Comparison of ENCODE assay signal across 13 mouse cellular contexts in genomic region chr2:130576564-130576963, GRCm38 (mm10). TPM values are rescaled to one million over a fixed set of nuclear protein-coding genes. Genes with fewer than 3 reads are reported as not detected.
A peak's percentile ranks its signal among the peaks of the same experiment; 100 is the strongest.
DNase-seq lines count a peak whose midpoint lies in the region; ATAC-seq and TF ChIP-seq lines count a peak whose summit lies in the region.
"Not testable (repeated sequence)": the region's sequence is repeated elsewhere in the genome, so short reads cannot be mapped to it uniquely, and the experiment has no call there.
"Had no signal": no experiment of that assay in that cellular context is flagged by ENCODE, and none has a peak within 500 bp of the region (broad histone marks: within the 10 kb centered on the region; RNA-seq: fewer than 3 reads in every experiment).

No protein-coding gene starts in this region.

- 4% methylated on average over 31 of the region's 32 CpGs for WGBS in forebrain, postnatal 0 days
- WGBS in hindbrain, embryonic 12.5 days = under 1% methylated on average over 32 of the region's 32 CpGs
- WGBS in kidney, postnatal 0 days = 5% methylated on average over 26 of the region's 32 CpGs
- WGBS in liver, embryonic 13.5 days (ENCODE audit: insufficient replicate concordance) = 7% methylated on average over 32 of the region's 32 CpGs
- WGBS in midbrain, embryonic 14.5 days = 2% methylated on average over 32 of the region's 32 CpGs
- 3% methylated on average over 31 of the region's 32 CpGs for WGBS in stomach, embryonic 15.5 days

- H3K27me3 ChIP-seq in forebrain, postnatal 0 days (ENCODE audit: insufficient read depth, low read length) = peaks cover 52% of the 10 kb centered on the region
- H3K27me3 ChIP-seq in hindbrain, embryonic 12.5 days = peaks cover 84% of the 10 kb centered on the region
- peaks cover 48% of the 10 kb centered on the region for H3K27me3 ChIP-seq in kidney, postnatal 0 days (ENCODE audit: insufficient read depth, low read length)
- peaks cover 81% of the 10 kb centered on the region for H3K27me3 ChIP-seq in liver, embryonic 13.5 days
- peaks cover 66% of the 10 kb centered on the region for H3K27me3 ChIP-seq in midbrain, embryonic 14.5 days (ENCODE audit: control insufficient read depth, insufficient read depth, low read length)
- peaks cover 65% of the 10 kb centered on the region for H3K27me3 ChIP-seq in stomach, embryonic 15.5 days (replicated peaks)

- not testable (repeated sequence) for H3K27ac ChIP-seq in forebrain, postnatal 0 days (ENCODE audit: low read depth, low read length); hindbrain, embryonic 12.5 days; kidney, postnatal 0 days; liver, embryonic 13.5 days; midbrain, embryonic 14.5 days (replicated peaks; ENCODE audit: low read depth, low read length); stomach, embryonic 15.5 days

- not testable (repeated sequence) for TF ChIP-seq CTCF in forebrain, postnatal 0 days (IDR thresholded peaks at IDR 0.05; ENCODE audit: low read depth); kidney, postnatal 0 days (IDR thresholded peaks at IDR 0.05; ENCODE audit: low read depth)

- H3K4me3 ChIP-seq in forebrain, postnatal 0 days (ENCODE audit: low read depth, low read length) = peak overlapping the region; percentile 25
- H3K4me3 ChIP-seq in hindbrain, embryonic 12.5 days = peak overlapping the region; percentile 28
- peak overlapping the region; percentile 28 for H3K4me3 ChIP-seq in kidney, postnatal 0 days (replicated peaks; ENCODE audit: low read depth, low read length)
- H3K4me3 ChIP-seq in liver, embryonic 13.5 days (replicated peaks) = peak overlapping the region; percentile 20
- peak overlapping the region; percentile 21 for H3K4me3 ChIP-seq in midbrain, embryonic 14.5 days (replicated peaks; ENCODE audit: low read depth, low read length)
- peak overlapping the region; percentile 27 for H3K4me3 ChIP-seq in stomach, embryonic 15.5 days (replicated peaks)

- peak; percentile 27 for DNase-seq in adrenal gland, adult 2 months
- DNase-seq in cerebellum, postnatal 36 days = peak; percentile 40 to 47
- DNase-seq in forebrain, postnatal 0 days; kidney, postnatal 0 days (ENCODE audit: low spot score); liver, embryonic 13.5 days: not testable (repeated sequence)
- peak; percentile 9 for DNase-seq in midbrain, embryonic 14.5 days

- H3K9me3 ChIP-seq in forebrain, postnatal 0 days (ENCODE audit: low read length); hindbrain, embryonic 12.5 days (replicated peaks); kidney, postnatal 0 days (replicated peaks; ENCODE audit: low read length); liver, embryonic 13.5 days (replicated peaks); midbrain, embryonic 14.5 days (ENCODE audit: control insufficient read depth, low read length); stomach, embryonic 15.5 days: not testable (repeated sequence)

- peak overlapping the region; percentile 43 for H3K4me2 ChIP-seq in forebrain, postnatal 0 days (ENCODE audit: low read depth)
- peak overlapping the region; percentile 47 for H3K4me2 ChIP-seq in hindbrain, embryonic 12.5 days (replicated peaks)
- H3K4me2 ChIP-seq in kidney, postnatal 0 days (ENCODE audit: low read length) = peak overlapping the region; percentile 53
- peak overlapping the region; percentile 43 for H3K4me2 ChIP-seq in liver, embryonic 13.5 days
- peak overlapping the region; percentile 44 for H3K4me2 ChIP-seq in midbrain, embryonic 14.5 days (ENCODE audit: low read length)
- peak overlapping the region; percentile 53 for H3K4me2 ChIP-seq in stomach, embryonic 15.5 days

- not testable (repeated sequence) for ATAC-seq in forebrain, postnatal 0 days; hindbrain, embryonic 12.5 days (ENCODE audit: low FRiP score); kidney, postnatal 0 days (replicated peaks; ENCODE audit: low FRiP score, low read depth); liver, embryonic 13.5 days (ENCODE audit: low read depth); midbrain, embryonic 14.5 days (ENCODE audit: low FRiP score, low TSS enrichment); stomach, embryonic 15.5 days (ENCODE audit: insufficient read depth, low FRiP score, low read depth)

- not testable (repeated sequence) for H3K36me3 ChIP-seq in forebrain, postnatal 0 days (ENCODE audit: insufficient read depth); hindbrain, embryonic 12.5 days; kidney, postnatal 0 days (ENCODE audit: insufficient read depth, low read length); liver, embryonic 13.5 days; midbrain, embryonic 14.5 days (ENCODE audit: control insufficient read depth, insufficient read depth, low read length); stomach, embryonic 15.5 days

- H3K9ac ChIP-seq in forebrain, postnatal 0 days = peak overlapping the region; percentile 22; the same call in 1 of the 2 replicates
- peak overlapping the region; percentile 32; the same call in 1 of the 2 replicates for H3K9ac ChIP-seq in hindbrain, embryonic 12.5 days
- 0 out of 2 replicates have a peak overlapping the region, but pooled peaks have one; percentile 18 for H3K9ac ChIP-seq in kidney, postnatal 0 days (ENCODE audit: low read depth, low read length)
- H3K9ac ChIP-seq in liver, embryonic 13.5 days; stomach, embryonic 15.5 days: not testable (repeated sequence)
- peak overlapping the region; percentile 12; the same call in 1 of the 2 replicates for H3K9ac ChIP-seq in midbrain, embryonic 14.5 days (replicated peaks; ENCODE audit: low read length)

- not testable (repeated sequence) for H3K4me1 ChIP-seq in forebrain, postnatal 0 days (ENCODE audit: insufficient read depth)
- peaks cover 27% of the 10 kb centered on the region for H3K4me1 ChIP-seq in hindbrain, embryonic 12.5 days
- H3K4me1 ChIP-seq in kidney, postnatal 0 days (replicated peaks; ENCODE audit: insufficient read depth, low read length) = peaks cover 16% of the 10 kb centered on the region
- peaks cover 29% of the 10 kb centered on the region for H3K4me1 ChIP-seq in liver, embryonic 13.5 days (replicated peaks)
- H3K4me1 ChIP-seq in midbrain, embryonic 14.5 days (ENCODE audit: control insufficient read depth, insufficient read depth, low read length) = peaks cover 10% of the 10 kb centered on the region; the same call in 1 of the 2 replicates
- peaks cover 29% of the 10 kb centered on the region for H3K4me1 ChIP-seq in stomach, embryonic 15.5 days

RNA-seq across cellular contexts. Expression of gene Oxt, which starts 0.6 kb away (rescaled TPM):
- not detected for total RNA-seq in adrenal gland, adult 2 months (2021)
- polyA plus RNA-seq in adrenal gland, adult 2 months (2012; rRNA removed) = not detected in 2 replicates
- 4.0 and 8.8 TPM in 2 replicates for total RNA-seq in forebrain, postnatal 0 days (2014; rRNA removed)
- polyA plus RNA-seq in forebrain, postnatal 0 days (2015; fragmentation: Nextera tagmentation; extraction: Ambion mirVana) = 2.2 and 8.1 TPM in 2 replicates
- not detected in 2 replicates for polyA plus RNA-seq in hindbrain, embryonic 12.5 days (2016; fragmentation: Nextera tagmentation; extraction: Ambion mirVana)
- 0.63 and 0.65 TPM in 2 replicates for polyA plus RNA-seq in kidney, postnatal 0 days (2015; fragmentation: Nextera tagmentation; extraction: Ambion mirVana)
- not detected in 2 replicates for polyA plus RNA-seq in liver, embryonic 13.5 days (2015; fragmentation: Nextera tagmentation; extraction: Ambion mirVana)
- 0.59 TPM in 1 of 2 replicates, not detected in the other for polyA plus RNA-seq in midbrain, embryonic 14.5 days (2014; fragmentation: Nextera tagmentation; extraction: Ambion mirVana)
- not detected in 2 replicates for polyA plus RNA-seq in stomach, embryonic 15.5 days (2015; fragmentation: Nextera tagmentation; extraction: Ambion mirVana)
- total RNA-seq: gastrocnemius, adult 8-10 months; hematopoietic stem cell, adult 5-6 weeks; layer of hippocampus, postnatal 14 days had no signal
- polyA plus RNA-seq: C2C12, myocyte had no signal

RNA-seq across cellular contexts. Expression of gene Avp, which starts 5.8 kb away (rescaled TPM):
- not detected for total RNA-seq in adrenal gland, adult 2 months (2021)
- polyA plus RNA-seq in adrenal gland, adult 2 months (2012; rRNA removed) = not detected in 2 replicates
- total RNA-seq in forebrain, postnatal 0 days (2014; rRNA removed) = 87.2 and 92.1 TPM in 2 replicates
- polyA plus RNA-seq in forebrain, postnatal 0 days (2015; fragmentation: Nextera tagmentation; extraction: Ambion mirVana) = 83.0 and 181 TPM in 2 replicates
- not detected in 2 replicates for polyA plus RNA-seq in hindbrain, embryonic 12.5 days (2016; fragmentation: Nextera tagmentation; extraction: Ambion mirVana)
- polyA plus RNA-seq in kidney, postnatal 0 days (2015; fragmentation: Nextera tagmentation; extraction: Ambion mirVana) = not detected in 2 replicates
- polyA plus RNA-seq in liver, embryonic 13.5 days (2015; fragmentation: Nextera tagmentation; extraction: Ambion mirVana) = not detected in 2 replicates
- 0.70 TPM in 1 of 2 replicates, not detected in the other for polyA plus RNA-seq in midbrain, embryonic 14.5 days (2014; fragmentation: Nextera tagmentation; extraction: Ambion mirVana)
- polyA plus RNA-seq in stomach, embryonic 15.5 days (2015; fragmentation: Nextera tagmentation; extraction: Ambion mirVana) = not detected in 2 replicates
- total RNA-seq: gastrocnemius, adult 8-10 months; hematopoietic stem cell, adult 5-6 weeks had no signal
- polyA plus RNA-seq: C2C12, myocyte had no signal

RNA-seq across cellular contexts. Expression of gene Mrps26, which starts 13.0 kb away (rescaled TPM):
- total RNA-seq in adrenal gland, adult 2 months (2021) = 10 to 100 TPM; 51.8 to 67.1 TPM
- polyA plus RNA-seq in adrenal gland, adult 2 months (2012; rRNA removed) = 148 and 163 TPM in 2 replicates
- 46.2 and 59.7 TPM in 2 replicates for total RNA-seq in forebrain, postnatal 0 days (2014; rRNA removed)
- polyA plus RNA-seq in forebrain, postnatal 0 days (2015; fragmentation: Nextera tagmentation; extraction: Ambion mirVana) = 113 and 119 TPM in 2 replicates
- polyA plus RNA-seq in hindbrain, embryonic 12.5 days (2016; fragmentation: Nextera tagmentation; extraction: Ambion mirVana) = 70.7 and 73.3 TPM in 2 replicates
- polyA plus RNA-seq in kidney, postnatal 0 days (2015; fragmentation: Nextera tagmentation; extraction: Ambion mirVana) = 103 and 110 TPM in 2 replicates
- 65.7 and 68.3 TPM in 2 replicates for polyA plus RNA-seq in liver, embryonic 13.5 days (2015; fragmentation: Nextera tagmentation; extraction: Ambion mirVana)
- 98.4 and 112 TPM in 2 replicates for polyA plus RNA-seq in midbrain, embryonic 14.5 days (2014; fragmentation: Nextera tagmentation; extraction: Ambion mirVana)
- 80.8 and 87.4 TPM in 2 replicates for polyA plus RNA-seq in stomach, embryonic 15.5 days (2015; fragmentation: Nextera tagmentation; extraction: Ambion mirVana)

RNA-seq across cellular contexts. Expression of gene Fastkd5, which starts 53.3 kb away (rescaled TPM):
- 10 to 100 TPM in 1 of 2 experiments, 1 to 10 TPM in 1; 10.0 to 16.1 TPM for total RNA-seq in adrenal gland, adult 2 months (2021)
- polyA plus RNA-seq in adrenal gland, adult 2 months (2012; rRNA removed) = 0.40 and 0.52 TPM in 2 replicates
- total RNA-seq in forebrain, postnatal 0 days (2014; rRNA removed) = 10.0 and 11.0 TPM in 2 replicates
- polyA plus RNA-seq in forebrain, postnatal 0 days (2015; fragmentation: Nextera tagmentation; extraction: Ambion mirVana) = 7.1 and 8.1 TPM in 2 replicates
- 16.9 and 17.1 TPM in 2 replicates for polyA plus RNA-seq in hindbrain, embryonic 12.5 days (2016; fragmentation: Nextera tagmentation; extraction: Ambion mirVana)
- 12.4 and 12.6 TPM in 2 replicates for polyA plus RNA-seq in kidney, postnatal 0 days (2015; fragmentation: Nextera tagmentation; extraction: Ambion mirVana)
- 12.0 and 16.8 TPM in 2 replicates for polyA plus RNA-seq in liver, embryonic 13.5 days (2015; fragmentation: Nextera tagmentation; extraction: Ambion mirVana)
- 7.4 and 13.8 TPM in 2 replicates for polyA plus RNA-seq in midbrain, embryonic 14.5 days (2014; fragmentation: Nextera tagmentation; extraction: Ambion mirVana)
- 13.6 and 15.2 TPM in 2 replicates for polyA plus RNA-seq in stomach, embryonic 15.5 days (2015; fragmentation: Nextera tagmentation; extraction: Ambion mirVana)

RNA-seq across cellular contexts. Expression of gene Ubox5, which starts 53.3 kb away (rescaled TPM):
- 1 to 10 TPM; 6.4 to 7.1 TPM for total RNA-seq in adrenal gland, adult 2 months (2021)
- polyA plus RNA-seq in adrenal gland, adult 2 months (2012; rRNA removed) = 5.8 and 6.3 TPM in 2 replicates
- 5.5 and 6.6 TPM in 2 replicates for total RNA-seq in forebrain, postnatal 0 days (2014; rRNA removed)
- polyA plus RNA-seq in forebrain, postnatal 0 days (2015; fragmentation: Nextera tagmentation; extraction: Ambion mirVana) = 5.9 and 7.3 TPM in 2 replicates
- polyA plus RNA-seq in hindbrain, embryonic 12.5 days (2016; fragmentation: Nextera tagmentation; extraction: Ambion mirVana) = 13.9 and 14.3 TPM in 2 replicates
- 7.5 and 9.3 TPM in 2 replicates for polyA plus RNA-seq in kidney, postnatal 0 days (2015; fragmentation: Nextera tagmentation; extraction: Ambion mirVana)
- 6.2 and 6.5 TPM in 2 replicates for polyA plus RNA-seq in liver, embryonic 13.5 days (2015; fragmentation: Nextera tagmentation; extraction: Ambion mirVana)
- 10.6 and 13.0 TPM in 2 replicates for polyA plus RNA-seq in midbrain, embryonic 14.5 days (2014; fragmentation: Nextera tagmentation; extraction: Ambion mirVana)
- polyA plus RNA-seq in stomach, embryonic 15.5 days (2015; fragmentation: Nextera tagmentation; extraction: Ambion mirVana) = 10.4 and 11.4 TPM in 2 replicates

Comparison
In these comparisons a context has a peak if more than half of its experiments do, and no peak if none do; other contexts are left out.
1. RNA of gene Avp, which starts 5.8 kb away (polyA plus RNA-seq): 83.0 to 181 TPM in forebrain, postnatal 0 days; 0.70 TPM in midbrain, embryonic 14.5 days, not detected in stomach, embryonic 15.5 days, not detected in adrenal gland, adult 2 months, not detected in hindbrain, embryonic 12.5 days, not detected in kidney, postnatal 0 days and not detected in liver, embryonic 13.5 days; every median in the first group is over 10 times any median in the second.
2. Peak in every context shown above with its lines, with median percentiles within 50 percentile points of each other: H3K4me2 ChIP-seq and H3K4me3 ChIP-seq.